Mouse (Mus musculus): ENCODE data around the gene Vps13d. TPM values are rescaled to one million over a fixed set of nuclear protein-coding genes. Genes with fewer than 3 reads are reported as not detected.

Gene Vps13d
- polyA plus RNA-seq, 1 experiment from 2014 or later, result 6.9 TPM

DNA sequence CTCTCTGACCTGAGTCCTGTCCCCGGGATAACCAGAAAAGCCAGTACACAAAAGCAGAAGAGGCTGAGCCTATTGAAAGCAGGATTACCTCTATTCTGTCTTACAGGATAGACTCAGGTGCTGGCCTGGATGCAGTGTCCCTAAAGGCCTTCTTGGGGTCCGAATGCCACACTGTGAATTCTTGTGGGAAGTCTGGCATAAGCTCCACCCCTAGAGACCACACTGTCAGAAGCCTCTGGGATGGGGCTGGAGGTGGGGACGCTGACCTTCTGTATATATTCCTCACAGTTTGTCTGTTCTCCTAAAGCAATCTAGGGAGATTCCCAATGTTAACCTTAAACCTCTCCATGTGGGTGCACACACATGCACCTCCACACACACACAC lies 244.5 kb downstream of the Vps13d start:
- peaks cover 36% of the 10 kb centered on the region for H3K4me1 ChIP-seq (replicated peaks)
- H3K4me3 ChIP-seq, result no peak overlapping the region
- H3K9me3 ChIP-seq (replicated peaks), result no peaks in the 10 kb centered on the region
- H3K27ac ChIP-seq, result peak overlapping the region; percentile 83
- no peak for ATAC-seq (replicated peaks; ENCODE audit: insufficient number of reproducible peaks, insufficient read depth, low FRiP score, low read depth)
- 63% methylated on average over 3 of the region's 3 CpGs for WGBS
- H3K27me3 ChIP-seq, result no peaks in the 10 kb centered on the region
- no peak overlapping the region for H3K9ac ChIP-seq
- no peak overlapping the region for H3K4me2 ChIP-seq
- H3K36me3 ChIP-seq, result no peaks in the 10 kb centered on the region

DNA sequence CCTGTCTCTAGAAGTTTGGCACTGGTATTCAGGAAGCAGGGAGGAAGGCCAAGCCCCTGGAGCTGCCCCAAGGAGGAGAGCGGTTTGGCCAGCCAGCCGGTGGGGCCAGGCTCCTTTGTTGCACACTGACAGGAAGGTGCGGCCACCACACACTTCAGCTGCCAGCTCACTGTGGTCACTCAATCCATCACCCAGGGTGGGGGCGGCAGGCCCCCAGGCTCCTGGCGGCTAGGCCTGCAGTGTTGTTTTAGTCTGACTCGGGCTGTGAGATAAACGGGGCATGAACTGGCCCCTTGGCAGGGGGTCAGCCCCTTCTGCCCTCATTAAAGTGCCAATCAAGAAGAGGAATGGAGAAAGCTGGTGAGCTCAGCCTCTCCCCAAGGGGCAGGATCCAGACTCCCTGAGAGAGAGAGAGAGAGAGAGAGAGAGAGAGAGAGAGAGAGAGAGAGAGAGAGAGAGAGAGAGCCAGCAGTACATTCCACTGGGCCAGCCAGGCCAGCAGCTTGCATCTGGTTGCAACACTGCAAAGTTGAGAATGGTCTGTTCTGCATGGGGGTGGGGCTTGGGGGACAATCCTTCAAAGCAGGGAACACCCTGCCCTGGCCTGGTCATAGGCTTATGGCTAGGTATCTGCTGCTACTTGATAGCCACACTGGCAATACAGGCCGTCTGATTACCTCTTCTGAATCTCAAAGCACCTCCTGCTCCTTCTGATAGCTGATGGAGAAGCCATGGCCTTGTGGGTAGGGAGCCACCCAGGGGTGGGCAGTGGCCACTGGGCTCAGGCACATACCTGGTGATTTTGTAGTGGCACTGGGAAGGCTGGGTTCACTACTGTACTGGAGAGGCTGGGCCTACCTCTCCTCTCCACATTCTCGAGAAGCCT lies 245.1 kb downstream of the Vps13d start:
- no peaks in the 10 kb centered on the region for H3K27me3 ChIP-seq
- no peak overlapping the region for H3K4me3 ChIP-seq
- peak overlapping the region; percentile 3; the same call in 1 of the 2 replicates for H3K4me2 ChIP-seq
- no peaks in the 10 kb centered on the region for H3K36me3 ChIP-seq
- ATAC-seq (replicated peaks; ENCODE audit: insufficient number of reproducible peaks, insufficient read depth, low FRiP score, low read depth), result peak; percentile 72
- 13% methylated on average over 9 of the region's 9 CpGs for WGBS
- peaks cover 36% of the 10 kb centered on the region for H3K4me1 ChIP-seq (replicated peaks)
- H3K27ac ChIP-seq, result peak overlapping the region; percentile 83
- no peaks in the 10 kb centered on the region for H3K9me3 ChIP-seq (replicated peaks)
- H3K9ac ChIP-seq, result peak overlapping the region; percentile 40; the same call in 1 of the 2 replicates

DNA sequence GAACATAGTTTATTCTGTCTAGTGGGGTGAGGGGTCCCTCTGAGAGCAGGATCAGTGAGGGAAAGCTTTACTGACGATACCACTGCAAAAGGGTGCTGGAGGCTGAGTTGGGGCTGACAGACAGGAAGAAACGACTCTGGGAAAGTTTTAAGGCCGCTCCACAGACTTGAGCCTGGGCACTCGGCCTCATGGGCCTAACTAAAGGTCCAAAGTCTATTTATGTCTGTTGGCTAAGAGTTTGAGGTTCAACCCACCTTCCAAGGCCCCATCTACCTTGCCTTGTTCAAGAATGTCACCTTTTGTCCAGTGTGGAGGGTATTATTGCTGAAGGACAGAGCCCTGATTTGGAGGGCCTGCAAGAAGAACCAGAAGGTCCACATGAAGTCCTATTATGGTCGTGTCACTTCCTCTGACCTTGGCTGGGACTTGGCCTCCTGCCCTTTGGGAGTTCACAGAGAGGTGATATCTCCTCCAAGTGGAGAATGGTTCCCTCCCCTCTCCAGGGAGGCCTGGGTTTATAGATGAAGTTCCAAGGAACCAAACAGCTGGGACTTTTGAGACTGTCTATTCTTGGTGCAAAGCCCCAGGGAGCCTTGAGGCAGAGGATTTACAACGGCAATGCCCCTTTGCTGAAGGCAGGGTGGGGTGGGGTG lies 246.9 kb downstream of the Vps13d start:
- Histone ChIP-seq H3K4me2 (no peak overlapping the region), H3K9me3 (replicated peaks) (no peaks in the 10 kb centered on the region), H3K36me3 (no peaks in the 10 kb centered on the region), H3K9ac (no peak overlapping the region), H3K4me3 (no peak overlapping the region), H3K27me3 (no peaks in the 10 kb centered on the region), H3K4me1 (replicated peaks) (peaks cover 36% of the 10 kb centered on the region), H3K27ac (peak overlapping the region; percentile 83)
- WGBS, result 43% methylated on average over 6 of the region's 6 CpGs
- ATAC-seq (replicated peaks; ENCODE audit: insufficient number of reproducible peaks, insufficient read depth, low FRiP score, low read depth), result peak; percentile 29; the same call in 1 of the 2 replicates

DNA sequence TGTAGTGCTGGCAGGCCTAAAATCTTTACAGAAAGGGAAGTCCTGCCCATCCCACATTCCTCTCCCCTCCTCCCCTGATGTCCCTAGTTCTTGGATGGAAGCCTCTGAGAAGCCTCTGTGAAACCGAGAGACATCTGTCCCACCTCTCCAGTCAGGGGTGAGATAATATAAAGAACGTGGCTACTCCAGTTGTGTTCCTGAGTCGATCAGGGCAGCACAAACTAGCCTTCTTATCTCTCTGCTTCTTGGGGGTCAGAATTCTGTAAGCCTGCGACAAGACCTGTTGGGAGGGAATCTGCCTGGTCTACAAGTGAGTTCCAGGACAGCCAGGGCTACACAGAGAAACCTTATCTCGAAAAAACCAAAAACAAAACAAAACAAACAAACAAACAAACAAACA lies 251.5 kb downstream of the Vps13d start:
- Histone ChIP-seq H3K27me3 (no peaks in the 10 kb centered on the region), H3K27ac (no peak overlapping the region), H3K4me1 (replicated peaks) (peaks cover 10% of the 10 kb centered on the region), H3K9ac (no peak overlapping the region), H3K4me2 (no peak overlapping the region), H3K36me3 (no peaks in the 10 kb centered on the region), H3K9me3 (replicated peaks) (no peaks in the 10 kb centered on the region), H3K4me3 (no peak overlapping the region)
- 45% methylated on average over 5 of the region's 5 CpGs for WGBS
- no peak for ATAC-seq (replicated peaks; ENCODE audit: insufficient number of reproducible peaks, insufficient read depth, low FRiP score, low read depth)

DNA sequence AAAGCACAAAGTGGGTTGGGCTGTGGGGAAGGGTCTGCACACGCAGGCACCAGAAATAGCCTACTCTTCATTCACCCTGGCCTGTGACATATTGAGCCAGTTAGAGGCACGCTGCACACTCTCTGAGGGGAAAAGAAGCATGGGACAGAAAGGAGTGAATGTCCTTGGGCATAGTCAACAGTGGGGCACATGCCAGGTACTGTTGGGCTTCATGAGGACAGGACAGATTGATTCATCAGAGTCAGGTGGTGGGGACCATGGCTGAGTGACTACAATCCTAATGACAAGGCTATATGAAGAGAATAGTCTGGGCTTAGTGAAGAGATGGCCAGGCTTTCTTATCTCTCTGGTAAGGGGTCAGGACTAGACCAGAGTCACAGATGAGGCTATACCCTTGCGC lies 252.4 kb downstream of the Vps13d start:
- Histone ChIP-seq H3K4me3 (no peak overlapping the region), H3K9me3 (replicated peaks) (no peaks in the 10 kb centered on the region), H3K9ac (no peak overlapping the region), H3K27ac (no peak overlapping the region), H3K4me1 (replicated peaks) (peaks cover 1% of the 10 kb centered on the region), H3K36me3 (no peaks in the 10 kb centered on the region), H3K4me2 (no peak overlapping the region), H3K27me3 (no peaks in the 10 kb centered on the region)
- ATAC-seq (replicated peaks; ENCODE audit: insufficient number of reproducible peaks, insufficient read depth, low FRiP score, low read depth), result no peak
- 90% methylated on average over 3 of the region's 3 CpGs for WGBS

DNA sequence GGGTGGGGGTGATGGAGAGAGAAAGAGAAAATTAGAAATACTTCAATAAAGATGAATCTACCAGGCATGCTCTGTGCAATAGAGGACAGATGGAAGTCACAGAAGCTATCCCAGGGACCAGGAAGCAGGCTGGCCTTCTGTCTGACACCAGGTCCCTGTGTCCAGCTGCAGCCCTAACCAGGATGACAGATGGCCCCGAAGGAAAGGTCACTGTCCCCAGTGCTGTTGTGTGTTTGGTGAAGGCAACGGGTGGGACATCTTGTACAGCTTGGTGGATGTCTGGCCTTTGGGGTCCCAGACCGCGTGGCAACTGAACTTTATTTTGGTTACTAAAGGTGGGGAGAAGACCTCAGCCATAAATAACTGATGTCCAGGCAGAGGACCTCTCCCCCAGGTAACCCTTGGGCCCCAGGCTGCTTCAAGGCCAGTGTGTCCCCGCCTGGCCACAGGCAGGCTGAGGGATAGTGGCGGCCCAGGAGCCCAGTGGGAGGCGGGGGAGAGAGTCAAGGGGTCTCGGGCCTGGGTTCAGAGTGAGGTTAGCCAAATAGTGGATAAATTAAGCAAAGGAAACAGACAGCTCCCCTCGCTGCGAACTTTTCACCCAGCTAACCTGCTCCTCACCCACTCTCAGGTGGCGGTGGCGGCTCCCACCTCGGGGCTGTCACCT lies 253.9 kb downstream of the Vps13d start:
- Histone ChIP-seq H3K4me2 (no peak overlapping the region), H3K9me3 (replicated peaks) (no peaks in the 10 kb centered on the region), H3K27ac (no peak overlapping the region), H3K4me1 (replicated peaks) (no peaks in the 10 kb centered on the region), H3K9ac (no peak overlapping the region), H3K27me3 (no peaks in the 10 kb centered on the region), H3K4me3 (no peak overlapping the region), H3K36me3 (no peaks in the 10 kb centered on the region)
- no peak for ATAC-seq (replicated peaks; ENCODE audit: insufficient number of reproducible peaks, insufficient read depth, low FRiP score, low read depth)
- WGBS, result 55% methylated on average over 13 of the region's 13 CpGs

DNA sequence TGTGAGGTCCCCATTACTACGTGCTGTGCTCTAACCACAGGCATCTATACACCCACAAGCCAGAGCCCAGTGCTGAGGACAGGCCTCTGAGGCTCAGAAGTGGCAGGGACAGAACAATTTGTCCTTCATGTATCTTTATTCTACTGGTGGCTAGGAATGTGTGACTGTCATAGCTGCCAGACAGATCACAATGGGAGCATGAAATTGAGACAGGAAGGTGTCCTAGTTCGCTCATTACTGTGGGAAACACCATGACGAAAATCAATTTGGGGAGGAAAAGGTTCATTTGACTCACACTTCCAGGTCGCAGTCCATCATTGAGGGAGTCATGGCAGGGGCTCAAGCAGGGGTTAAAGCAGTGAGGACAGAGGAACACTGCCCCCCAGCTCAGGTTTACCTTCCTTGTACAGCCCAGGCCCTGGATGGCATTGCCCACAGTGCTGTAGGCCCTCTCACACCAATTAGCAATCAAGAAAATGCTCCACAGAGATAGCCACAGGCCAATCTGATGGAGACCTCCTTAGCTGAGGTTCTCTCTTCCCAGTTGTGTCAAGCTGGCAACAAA lies 254.9 kb downstream of the Vps13d start:
- Histone ChIP-seq H3K27ac (no peak overlapping the region), H3K4me1 (replicated peaks) (no peaks in the 10 kb centered on the region), H3K9me3 (replicated peaks) (no peaks in the 10 kb centered on the region), H3K4me3 (no peak overlapping the region), H3K27me3 (no peaks in the 10 kb centered on the region), H3K36me3 (no peaks in the 10 kb centered on the region), H3K4me2 (no peak overlapping the region), H3K9ac (no peak overlapping the region)
- WGBS, result 78% methylated on average over 4 of the region's 4 CpGs
- ATAC-seq (replicated peaks; ENCODE audit: insufficient number of reproducible peaks, insufficient read depth, low FRiP score, low read depth), result no peak

DNA sequence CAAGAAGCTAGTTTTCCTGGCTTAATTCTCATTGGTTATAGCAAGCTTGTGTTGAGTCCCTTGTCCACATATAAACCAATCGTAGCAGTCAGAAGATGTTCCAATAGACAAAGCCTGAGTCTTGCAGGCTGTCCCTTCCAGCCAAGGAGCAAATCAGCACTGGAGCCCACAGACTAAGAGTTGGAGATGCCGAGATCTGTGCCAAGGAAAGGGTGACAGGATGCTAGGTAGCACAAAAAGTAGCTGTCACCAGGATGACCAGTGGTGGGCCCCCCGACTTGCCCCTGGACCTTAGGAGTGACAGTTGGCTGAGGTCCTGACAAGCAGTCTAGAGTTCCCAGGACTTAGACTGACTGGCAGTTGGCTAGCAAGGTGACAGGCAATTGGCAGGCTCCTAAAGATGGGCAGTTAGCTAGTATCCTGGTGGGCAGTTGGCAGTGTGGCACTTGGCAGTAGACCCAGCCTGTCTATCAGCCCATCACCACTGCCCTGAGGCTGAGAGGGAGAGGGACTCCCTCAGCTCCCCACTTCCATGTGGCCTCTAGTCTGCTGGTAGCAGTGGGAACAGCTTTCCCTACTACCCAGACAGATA lies 258.1 kb downstream of the Vps13d start:
- 80% methylated on average over 3 of the region's 3 CpGs for WGBS
- no peak overlapping the region for H3K9ac ChIP-seq
- no peaks in the 10 kb centered on the region for H3K27me3 ChIP-seq
- no peaks in the 10 kb centered on the region for H3K36me3 ChIP-seq
- ATAC-seq (replicated peaks; ENCODE audit: insufficient number of reproducible peaks, insufficient read depth, low FRiP score, low read depth), result no peak
- H3K4me2 ChIP-seq, result no peak overlapping the region
- no peak overlapping the region for H3K27ac ChIP-seq
- no peak overlapping the region for H3K4me3 ChIP-seq
- H3K9me3 ChIP-seq (replicated peaks), result no peaks in the 10 kb centered on the region
- H3K4me1 ChIP-seq (replicated peaks), result no peaks in the 10 kb centered on the region

DNA sequence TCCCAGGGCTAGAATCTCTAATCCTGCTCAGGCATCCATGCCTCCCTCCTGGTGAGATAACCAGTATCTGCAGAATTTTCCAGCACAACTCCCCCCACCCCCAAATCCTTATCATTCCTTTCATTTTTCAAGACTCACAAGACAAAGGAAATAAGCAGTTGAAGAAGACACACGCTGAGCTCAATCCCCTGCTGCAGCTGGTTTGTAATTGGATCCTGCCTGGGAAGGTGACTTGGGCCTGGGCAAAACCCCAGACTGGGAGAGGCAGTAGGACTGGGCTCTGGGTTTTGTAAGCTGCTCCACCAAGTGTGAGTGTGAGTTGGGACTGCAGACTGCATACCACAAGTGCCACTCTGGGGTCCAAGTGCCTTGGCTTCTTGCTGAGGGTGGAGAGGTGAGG lies 260.3 kb downstream of the Vps13d start:
- H3K9me3 ChIP-seq (replicated peaks), result no peaks in the 10 kb centered on the region
- no peak for ATAC-seq (replicated peaks; ENCODE audit: insufficient number of reproducible peaks, insufficient read depth, low FRiP score, low read depth)
- 23% methylated on average over 1 of the region's 1 CpGs for WGBS
- no peaks in the 10 kb centered on the region for H3K36me3 ChIP-seq
- no peak overlapping the region for H3K4me3 ChIP-seq
- no peaks in the 10 kb centered on the region for H3K27me3 ChIP-seq
- no peak overlapping the region for H3K9ac ChIP-seq
- H3K4me2 ChIP-seq, result no peak overlapping the region
- H3K27ac ChIP-seq, result no peak overlapping the region
- H3K4me1 ChIP-seq (replicated peaks), result peaks cover 19% of the 10 kb centered on the region

DNA sequence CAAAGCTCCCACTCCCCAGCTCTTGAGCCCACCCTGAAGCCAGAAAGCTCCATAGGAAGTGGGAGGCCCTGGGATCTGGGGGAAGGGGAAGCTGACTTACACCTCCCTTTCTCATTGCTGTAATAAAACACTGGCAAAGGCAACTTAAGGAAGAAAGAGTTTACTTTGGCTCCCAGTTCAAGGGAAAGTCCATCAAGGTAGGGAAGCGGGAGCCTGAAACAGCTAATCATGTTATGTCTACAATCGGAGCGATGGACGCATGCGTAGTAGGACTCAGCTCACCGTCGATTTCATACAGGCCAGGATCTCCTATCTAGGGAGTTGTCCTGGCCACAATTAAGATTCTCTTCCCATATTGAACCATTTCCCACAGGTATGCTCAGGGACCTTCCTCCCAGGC lies 263.6 kb downstream of the Vps13d start:
- H3K27ac ChIP-seq, result peak overlapping the region; percentile 95

DNA sequence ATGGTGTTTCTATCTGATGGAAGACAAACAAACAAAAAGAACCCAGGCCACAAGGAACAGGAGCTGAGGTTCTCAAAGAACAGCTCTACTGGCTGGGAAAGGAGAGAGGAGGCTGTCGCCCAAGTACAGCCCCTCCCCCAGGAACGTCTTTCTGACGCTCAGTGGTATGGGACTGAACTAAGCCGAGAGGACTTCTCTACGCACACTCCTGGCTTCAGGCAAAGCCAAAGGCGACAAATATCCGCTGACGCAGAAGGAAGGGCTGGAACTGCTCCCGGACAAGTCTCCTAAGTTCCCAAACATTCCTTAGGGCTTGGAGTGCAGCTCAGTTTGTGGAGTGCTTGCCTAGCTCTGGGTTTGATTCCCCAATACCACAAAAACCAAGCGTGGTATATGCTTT lies 264.4 kb downstream of the Vps13d start:
- H3K27ac ChIP-seq, result peak overlapping the region; percentile 95
- peak; percentile 87 for ATAC-seq (replicated peaks; ENCODE audit: insufficient number of reproducible peaks, insufficient read depth, low FRiP score, low read depth)
- no peaks in the 10 kb centered on the region for H3K9me3 ChIP-seq (replicated peaks)
- no peak overlapping the region for H3K4me3 ChIP-seq
- peak overlapping the region; percentile 48 for H3K4me2 ChIP-seq
- 6% methylated on average over 10 of the region's 10 CpGs for WGBS
- H3K9ac ChIP-seq, result no peak overlapping the region
- peaks cover 34% of the 10 kb centered on the region for H3K4me1 ChIP-seq (replicated peaks)
- no peaks in the 10 kb centered on the region; the same call in 1 of the 2 replicates for H3K36me3 ChIP-seq
- no peaks in the 10 kb centered on the region for H3K27me3 ChIP-seq

More for the DNA sequence above, 263.6 kb downstream of the Vps13d start:
- no peaks in the 10 kb centered on the region; the same call in 1 of the 2 replicates for H3K36me3 ChIP-seq
- H3K4me1 ChIP-seq (replicated peaks), result peaks cover 29% of the 10 kb centered on the region
- H3K9me3 ChIP-seq (replicated peaks), result no peaks in the 10 kb centered on the region
- WGBS, result 77% methylated on average over 7 of the region's 7 CpGs
- ATAC-seq (replicated peaks; ENCODE audit: insufficient number of reproducible peaks, insufficient read depth, low FRiP score, low read depth), result no peak
- H3K4me3 ChIP-seq, result no peak overlapping the region
- H3K27me3 ChIP-seq, result no peaks in the 10 kb centered on the region
- no peak overlapping the region for H3K4me2 ChIP-seq
- no peak overlapping the region for H3K9ac ChIP-seq
